Mouse (Mus musculus) CH12.LX (cell line): ENCODE measurements around the gene Fam90a1a.

ENCODE experiments used
- CHD1 ChIP-seq: IDR thresholded peaks from 2 replicates; pipeline ENCODE4 v1.6.1; 2012; ENCODE audit warnings: low read depth, low read length, improper control_type of control experiment, inconsistent platforms
- CHD2 ChIP-seq: IDR thresholded peaks from 2 replicates; pipeline ENCODE4 v1.6.1; 2011; ENCODE audit warnings: low read length, improper control_type of control experiment
- CTCF ChIP-seq, 2 experiments: IDR thresholded peaks in 1 of 2; conservative IDR thresholded peaks in 1 of 2; 2 replicates each; pipeline ENCODE4 v1.5.1; 2011 to 2012; ENCODE audit warnings: low read depth in 2 of 2, low read length in 2 of 2, improper control_type of control experiment in 1 of 2, inconsistent platforms in 1 of 2, mild to moderate bottlenecking in 1 of 2, moderate library complexity in 1 of 2
- EP300 ChIP-seq: IDR thresholded peaks from 2 replicates; pipeline ENCODE4 v1.6.1; 2011; ENCODE audit warnings: low read length, improper control_type of control experiment
- MAFK ChIP-seq: IDR thresholded peaks from 2 replicates; pipeline ENCODE4 v1.6.1; 2011; ENCODE audit warnings: low read length, improper control_type of control experiment; ENCODE audit not compliant: insufficient replicate concordance
- MYC ChIP-seq: IDR thresholded peaks from 2 replicates; pipeline ENCODE4 v1.6.1; 2011; ENCODE audit warnings: low read depth, mild to moderate bottlenecking, improper control_type of control experiment, low read length
- NELFE ChIP-seq: IDR thresholded peaks from 2 replicates; pipeline ENCODE4 v1.6.1; 2011; ENCODE audit warnings: low read depth, low read length, improper control_type of control experiment
- POLR2A ChIP-seq: IDR thresholded peaks from 2 replicates; pipeline ENCODE4 v1.6.1; 2011; ENCODE audit warnings: low read depth, mild to moderate bottlenecking, improper control_type of control experiment, low read length
- TCF12 ChIP-seq: IDR thresholded peaks from 2 replicates; pipeline ENCODE4 v1.6.1; 2014; ENCODE audit warnings: low read depth, mild to moderate bottlenecking, inconsistent platforms, low read length, improper control_type of control experiment
- ZMIZ1 ChIP-seq: IDR thresholded peaks from 2 replicates; pipeline ENCODE4 v1.6.1; 2012; ENCODE audit warnings: low read depth, mild to moderate bottlenecking, inconsistent platforms, low read length, improper control_type of control experiment

DNA sequence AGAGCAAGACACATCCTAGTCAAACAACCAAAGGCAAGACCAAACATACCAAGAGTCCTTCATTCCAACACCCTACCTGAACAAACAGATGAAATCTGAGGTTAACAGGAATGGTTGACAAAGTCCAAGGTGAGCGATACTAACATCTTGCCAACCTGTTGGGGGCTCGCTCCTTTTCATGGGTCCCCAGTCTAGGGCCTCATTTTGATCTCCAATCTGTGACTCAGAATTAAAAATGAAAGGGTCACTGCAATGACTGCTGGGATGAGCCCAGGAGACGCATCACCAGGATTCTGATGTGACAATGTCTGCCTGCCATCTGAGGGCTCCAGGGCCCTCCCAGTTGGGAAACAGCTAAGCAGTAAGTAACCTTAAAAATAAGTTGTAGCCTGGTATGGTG lies 11.0 kb downstream of the Fam90a1a start, which contains the start of gene Ccdc70:
- TF ChIP-seq CTCF (conservative IDR thresholded peaks at IDR 0.05 in 1 of 2, IDR thresholded peaks at IDR 0.05 in 1 of 2; ENCODE audit: low read depth in 2 of 2, low read length in 2 of 2) (no peak), CHD1 (no peak), TCF12 (no peak), POLR2A (no peak), EP300 (no peak), ZMIZ1 (no peak), MYC (no peak), MAFK (no peak), NELFE (no peak), CHD2 (no peak)
